12 mouse cellular contexts compared by ENCODE assay signal in genomic region chr9:65016978-65017827, GRCm38 (mm10). TPM values are rescaled to one million over a fixed set of nuclear protein-coding genes. Genes with fewer than 3 reads are reported as not detected.
DNase-seq lines count a peak whose midpoint lies in the region; ATAC-seq and TF ChIP-seq lines count a peak whose summit lies in the region.
"Had no signal": no experiment of that assay in that cellular context is flagged by ENCODE, and none has a peak within 500 bp of the region (broad histone marks: within the 10 kb centered on the region; RNA-seq: fewer than 3 reads in every experiment).

No protein-coding gene starts in this region.

- intact Hi-C loops in left cerebral cortex, adult 2 months (cut with DNase I) = no loop called here
- intact Hi-C loops in left cerebral cortex, postnatal 10 days (cut with DNase I) = no loop called here
- intact Hi-C loops in left cerebral cortex, postnatal 14 days (cut with DNase I) = no loop called here

- WGBS in hindbrain, embryonic 16.5 days = 76% methylated on average over 16 of the region's 16 CpGs
- 74% methylated on average over 16 of the region's 16 CpGs for WGBS in midbrain, embryonic 16.5 days

- H3K4me3 ChIP-seq in left cerebral cortex, adult 2 months = no peak overlapping the region
- no peak overlapping the region for H3K4me3 ChIP-seq in hindbrain, embryonic 16.5 days (ENCODE audit: low read length)
- no peak overlapping the region for H3K4me3 ChIP-seq in midbrain, embryonic 16.5 days (ENCODE audit: low read depth, low read length)
- H3K4me3 ChIP-seq: heart, embryonic 13.5 days; myocyte had no signal

- peaks cover 41% of the 10 kb centered on the region for H3K4me1 ChIP-seq in hindbrain, embryonic 16.5 days (ENCODE audit: control insufficient read depth, insufficient read depth, low read depth, low read length)
- H3K4me1 ChIP-seq in midbrain, embryonic 16.5 days (ENCODE audit: control insufficient read depth, insufficient read depth, low read length) = peaks cover 53% of the 10 kb centered on the region

- 0 out of 2 replicates have a peak overlapping the region, but pooled peaks have one; percentile 11 for H3K9ac ChIP-seq in hindbrain, embryonic 16.5 days (ENCODE audit: low read depth, low read length)
- H3K9ac ChIP-seq in midbrain, embryonic 16.5 days (ENCODE audit: low read depth, low read length) = no peak overlapping the region
- H3K9ac ChIP-seq: heart, embryonic 13.5 days had no signal

- H3K27me3 ChIP-seq in hindbrain, embryonic 16.5 days (replicated peaks; ENCODE audit: control insufficient read depth, insufficient read depth, low read length) = no peaks in the 10 kb centered on the region
- no peaks in the 10 kb centered on the region for H3K27me3 ChIP-seq in midbrain, embryonic 16.5 days (ENCODE audit: control insufficient read depth, insufficient read depth, low read depth, low read length)
- H3K27me3 ChIP-seq: heart, embryonic 13.5 days had no signal

- peak; percentile 54 for DNase-seq in adrenal gland, adult 2 months
- DNase-seq in adrenal gland, postnatal 4 days (ENCODE audit: low spot score in 2 of 2) = no peak
- no peak for DNase-seq in left cerebral cortex, adult 2 months (ENCODE audit: extremely low spot score in 1 of 2, low spot score in 2 of 2)
- DNase-seq in left cerebral cortex, postnatal 10 days (ENCODE audit: extremely low spot score in 1 of 2, low spot score in 2 of 2) = no peak
- DNase-seq in left cerebral cortex, adult 18-20 months (ENCODE audit: low spot score in 2 of 2) = no peak
- no peak for DNase-seq in left cerebral cortex, postnatal 14 days (ENCODE audit: low spot score in 2 of 2)
- DNase-seq: cerebellum, adult 9-11 months; lung, adult 2 months had no signal

- no peak for TF ChIP-seq CTCF in left cerebral cortex, adult 2 months (IDR thresholded peaks at IDR 0.05)

- H3K4me2 ChIP-seq in hindbrain, embryonic 16.5 days (ENCODE audit: low read length) = peak overlapping the region; percentile 14; the same call in 1 of the 2 replicates
- peak overlapping the region; percentile 37 for H3K4me2 ChIP-seq in midbrain, embryonic 16.5 days (ENCODE audit: low read length)
- H3K4me2 ChIP-seq: heart, embryonic 13.5 days had no signal

- H3K36me3 ChIP-seq in hindbrain, embryonic 16.5 days (ENCODE audit: control insufficient read depth, insufficient read depth, low read length) = no peaks in the 10 kb centered on the region
- H3K36me3 ChIP-seq in midbrain, embryonic 16.5 days (ENCODE audit: control insufficient read depth, insufficient read depth, low read length) = no peaks in the 10 kb centered on the region
- H3K36me3 ChIP-seq: heart, embryonic 13.5 days had no signal

- peak overlapping the region; percentile 67 for H3K27ac ChIP-seq in left cerebral cortex, adult 2 months
- peak overlapping the region; percentile 61 for H3K27ac ChIP-seq in hindbrain, embryonic 16.5 days (ENCODE audit: low read depth, low read length)
- H3K27ac ChIP-seq in midbrain, embryonic 16.5 days (ENCODE audit: low read length) = peak overlapping the region; percentile 44; the same call in 1 of the 2 replicates
- H3K27ac ChIP-seq: heart, embryonic 13.5 days had no signal

- no peak for ATAC-seq in hindbrain, embryonic 16.5 days
- ATAC-seq in midbrain, embryonic 16.5 days = no peak

- H3K9me3 ChIP-seq in hindbrain, embryonic 16.5 days (ENCODE audit: control insufficient read depth, low read length) = no peaks in the 10 kb centered on the region
- H3K9me3 ChIP-seq in midbrain, embryonic 16.5 days (replicated peaks; ENCODE audit: control insufficient read depth, low read length, poor library complexity, severe bottlenecking) = no peaks in the 10 kb centered on the region
- H3K9me3 ChIP-seq: heart, embryonic 13.5 days had no signal

RNA-seq across cellular contexts. Expression of gene Hacd3, which starts 4.3 kb away (rescaled TPM):
- total RNA-seq in adrenal gland, adult 2 months (2021) = 100 to 1,000 TPM; 255 to 306 TPM
- polyA plus RNA-seq in adrenal gland, adult 2 months (2012; rRNA removed) = 177 and 180 TPM in 2 replicates
- total RNA-seq in adrenal gland, postnatal 4 days (2021) = 100 to 1,000 TPM; 201 to 209 TPM
- 100 to 1,000 TPM; 148 to 158 TPM for total RNA-seq in left cerebral cortex, adult 2 months (2021)
- total RNA-seq in left cerebral cortex, postnatal 10 days (2021) = 100 to 1,000 TPM; 158 to 170 TPM
- polyA plus RNA-seq in hindbrain, embryonic 16.5 days (2015; fragmentation: Nextera tagmentation; extraction: Ambion mirVana) = 247 and 254 TPM in 2 replicates
- polyA plus RNA-seq in midbrain, embryonic 16.5 days (2015; fragmentation: Nextera tagmentation; extraction: Ambion mirVana) = 241 and 246 TPM in 2 replicates
- total RNA-seq in left cerebral cortex, adult 18-20 months (2021) = 100 to 1,000 TPM; 154 to 160 TPM
- 100 to 1,000 TPM; 177 TPM for total RNA-seq in left cerebral cortex, postnatal 14 days (2021)

RNA-seq across cellular contexts. Expression of gene Dpp8, which starts 15.0 kb away (rescaled TPM):
- 10 to 100 TPM; 85.8 to 89.5 TPM for total RNA-seq in adrenal gland, adult 2 months (2021)
- polyA plus RNA-seq in adrenal gland, adult 2 months (2012; rRNA removed) = 26.4 and 39.7 TPM in 2 replicates
- total RNA-seq in adrenal gland, postnatal 4 days (2021) = 10 to 100 TPM; 94.2 to 94.8 TPM
- total RNA-seq in left cerebral cortex, adult 2 months (2021) = 100 to 1,000 TPM; 166 to 172 TPM
- total RNA-seq in left cerebral cortex, postnatal 10 days (2021) = 100 to 1,000 TPM; 128 to 131 TPM
- 33.1 and 37.7 TPM in 2 replicates for polyA plus RNA-seq in hindbrain, embryonic 16.5 days (2015; fragmentation: Nextera tagmentation; extraction: Ambion mirVana)
- polyA plus RNA-seq in midbrain, embryonic 16.5 days (2015; fragmentation: Nextera tagmentation; extraction: Ambion mirVana) = 39.3 and 42.7 TPM in 2 replicates
- 100 to 1,000 TPM; 164 to 169 TPM for total RNA-seq in left cerebral cortex, adult 18-20 months (2021)
- 100 to 1,000 TPM; 134 to 141 TPM for total RNA-seq in left cerebral cortex, postnatal 14 days (2021)

RNA-seq across cellular contexts. Expression of gene Ints14, which starts 56.5 kb away (rescaled TPM):
- total RNA-seq in adrenal gland, adult 2 months (2021) = 10 to 100 TPM; 25.5 to 27.6 TPM
- polyA plus RNA-seq in adrenal gland, adult 2 months (2012; rRNA removed) = 7.5 and 9.9 TPM in 2 replicates
- total RNA-seq in adrenal gland, postnatal 4 days (2021) = 10 to 100 TPM; 36.8 to 37.0 TPM
- total RNA-seq in left cerebral cortex, adult 2 months (2021) = 10 to 100 TPM; 19.4 to 22.2 TPM
- total RNA-seq in left cerebral cortex, postnatal 10 days (2021) = 10 to 100 TPM; 19.7 to 22.0 TPM
- 32.1 and 37.1 TPM in 2 replicates for polyA plus RNA-seq in hindbrain, embryonic 16.5 days (2015; fragmentation: Nextera tagmentation; extraction: Ambion mirVana)
- polyA plus RNA-seq in midbrain, embryonic 16.5 days (2015; fragmentation: Nextera tagmentation; extraction: Ambion mirVana) = 35.1 and 37.1 TPM in 2 replicates
- total RNA-seq in left cerebral cortex, adult 18-20 months (2021) = 10 to 100 TPM; 18.5 to 18.8 TPM
- 10 to 100 TPM; 21.5 to 21.8 TPM for total RNA-seq in left cerebral cortex, postnatal 14 days (2021)
